Mouse (Mus musculus): Measurements from ENCODE around the gene Eif3f.

The Eif3f gene

GRCm38 (mm10) chr7:108968201-108968600, 34.0 kb downstream of the Eif3f start:
- DNase-seq = no peak

DNA sequence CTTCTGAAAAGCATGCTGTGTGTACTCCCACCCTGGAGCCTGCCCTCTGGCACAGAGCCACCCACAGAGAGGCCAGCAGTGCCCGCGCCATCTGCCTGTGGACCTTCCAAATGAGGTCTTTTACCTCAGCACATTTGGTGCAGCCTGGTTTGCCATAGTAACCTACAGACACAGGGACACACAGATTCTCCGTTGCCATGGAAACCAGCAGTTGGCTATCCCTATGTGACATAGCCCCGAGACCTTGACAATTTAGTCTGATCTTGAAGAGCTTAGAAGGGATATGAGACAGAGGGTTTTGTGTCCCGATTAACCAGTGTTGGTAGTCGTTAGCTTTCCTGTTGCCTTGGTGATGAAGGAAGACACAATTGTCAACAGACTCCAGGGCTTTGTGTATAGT, 38.1 kb downstream of the Eif3f start:
- no peak for DNase-seq

- DNase-seq = peak in 1 of 2 experiments; percentile 1
Observed at GRCm38 (mm10) chr7:108985934-108986708, 51.9 kb downstream of the Eif3f start.

DNA sequence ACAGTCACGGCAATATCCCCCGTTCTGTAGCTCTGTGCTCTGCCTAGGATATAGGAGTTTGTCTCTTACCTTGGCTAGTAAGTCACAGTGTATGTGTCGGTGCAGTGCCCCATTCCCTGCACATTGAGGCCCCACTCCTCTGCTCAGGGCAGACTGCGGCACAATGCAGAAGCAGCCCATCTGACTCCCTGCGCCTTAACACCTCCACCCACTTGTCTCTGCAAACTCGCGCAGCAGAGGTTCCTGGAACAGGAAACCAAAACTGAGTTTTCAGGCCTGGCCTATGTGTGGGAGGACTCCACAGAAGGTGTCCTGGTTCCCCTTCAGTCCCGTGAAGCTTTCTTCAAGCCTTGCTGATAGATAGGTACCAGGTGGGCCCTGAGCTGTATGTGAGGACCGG, 57.0 kb downstream of the Eif3f start:
- peak in 1 of 2 experiments; percentile 8 for DNase-seq

Measured in lung, postnatal 4 days (tissue).